Mouse (Mus musculus): Measurements from ENCODE around the gene Plscr3.
"Not testable (repeated sequence)": the region's sequence is repeated elsewhere in the genome, so short reads cannot be mapped to it uniquely, and the experiment has no call there.

Gene Plscr3

DNA sequence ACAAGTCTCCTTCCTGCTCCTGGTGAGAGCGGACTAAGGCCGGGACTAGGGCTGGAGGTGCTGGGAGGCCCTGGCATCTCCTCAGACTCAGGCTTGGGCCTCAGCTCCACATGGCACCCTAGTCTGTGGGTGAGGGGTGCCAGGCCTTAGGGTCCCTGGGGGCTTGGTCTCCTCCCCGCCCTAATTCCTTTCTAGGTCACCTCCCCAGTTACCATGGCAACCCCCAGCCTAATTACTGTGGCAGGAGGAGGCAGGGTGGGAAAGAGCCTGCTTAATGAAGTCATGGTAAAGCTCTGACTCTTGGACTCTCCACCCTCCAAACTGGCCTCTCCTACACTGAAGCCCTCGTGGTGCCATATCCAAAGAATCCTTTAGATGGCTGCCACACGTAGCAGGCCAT is 17.3 kb upstream of the Plscr3 start:
- no peak for DNase-seq (ENCODE audit: low read depth)

DNA sequence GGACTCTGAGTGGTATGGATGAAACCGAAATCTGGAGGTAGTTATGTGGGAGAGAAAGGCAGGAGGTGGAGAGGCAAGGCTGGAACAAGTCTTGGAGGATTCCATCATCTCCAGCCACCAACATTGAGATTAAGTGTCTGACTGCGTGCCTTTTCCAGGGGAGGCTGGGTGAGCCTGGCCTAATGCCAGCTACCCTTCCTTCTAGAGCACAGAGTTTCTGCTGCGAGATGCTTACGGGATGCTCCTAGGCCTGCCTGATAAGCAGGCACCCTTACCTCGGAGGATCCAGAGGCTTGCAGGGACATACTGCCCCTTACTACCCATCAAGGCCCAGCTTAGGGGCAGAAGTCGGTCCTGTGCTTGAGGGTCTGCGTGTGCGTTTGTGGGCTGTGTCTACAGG is 12.6 kb upstream of the Plscr3 start:
- no peak for DNase-seq (ENCODE audit: low read depth)

DNA sequence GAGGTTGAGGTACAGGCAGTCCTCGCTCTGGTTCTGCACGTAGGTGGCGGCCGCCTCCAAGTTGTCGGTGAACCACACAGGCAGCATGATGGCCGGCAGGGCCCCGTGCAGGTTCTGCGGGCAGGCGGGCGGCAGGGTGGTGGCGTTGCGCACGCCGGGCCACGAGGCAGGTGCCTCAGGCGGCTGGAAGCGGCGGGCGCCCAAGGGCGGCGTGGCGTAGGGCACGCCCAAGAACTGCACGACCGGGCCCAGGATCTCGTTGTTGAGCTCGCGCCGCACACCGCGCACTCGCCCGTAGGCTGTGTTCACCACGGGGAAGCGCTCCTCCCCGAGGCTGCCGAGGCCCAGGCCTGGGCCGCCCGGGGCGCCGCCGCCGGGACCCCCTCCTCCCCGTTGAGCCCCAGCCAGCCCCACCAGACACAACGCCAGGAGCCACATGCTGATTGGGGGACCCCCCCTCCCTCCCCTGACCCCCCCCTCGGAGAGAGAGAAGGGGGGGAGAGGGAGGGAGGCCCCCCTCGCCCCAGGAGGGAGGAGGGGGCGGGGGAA is 12.1 kb upstream of the Plscr3 start:
- peak; percentile 75 for DNase-seq (ENCODE audit: low read depth)

DNA sequence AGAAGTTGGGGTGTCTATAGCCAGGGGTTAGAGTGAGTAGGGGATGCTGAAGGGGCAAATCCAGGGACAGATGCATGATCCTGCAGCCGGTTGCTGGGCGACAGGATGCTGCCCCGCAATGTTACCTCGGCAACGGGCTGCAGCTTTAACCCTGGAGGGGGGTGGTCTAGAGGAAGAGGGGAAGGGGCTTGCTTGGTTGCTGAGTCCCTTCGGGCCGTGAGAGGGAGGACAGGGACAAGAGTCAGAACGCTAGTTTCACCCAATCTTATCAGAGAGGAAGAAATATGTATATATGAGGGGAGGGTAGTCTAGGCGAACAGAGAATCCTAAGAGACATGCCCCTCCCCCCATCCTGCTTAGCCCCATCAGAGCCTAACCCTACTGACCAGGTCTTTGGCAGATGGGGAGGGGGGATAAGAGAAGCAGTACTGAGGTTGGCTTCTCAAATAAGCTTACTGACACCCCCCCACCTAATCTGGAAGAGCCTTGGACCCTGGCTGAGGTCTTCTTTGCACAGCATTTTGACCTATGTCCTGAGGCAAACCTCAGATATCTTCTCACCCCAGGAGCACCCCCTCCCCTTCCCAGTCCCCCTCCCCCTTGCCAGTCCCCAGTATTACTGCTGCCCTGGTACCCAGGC is 10.7 kb upstream of the Plscr3 start:
- no peak for DNase-seq (ENCODE audit: low read depth)

DNA sequence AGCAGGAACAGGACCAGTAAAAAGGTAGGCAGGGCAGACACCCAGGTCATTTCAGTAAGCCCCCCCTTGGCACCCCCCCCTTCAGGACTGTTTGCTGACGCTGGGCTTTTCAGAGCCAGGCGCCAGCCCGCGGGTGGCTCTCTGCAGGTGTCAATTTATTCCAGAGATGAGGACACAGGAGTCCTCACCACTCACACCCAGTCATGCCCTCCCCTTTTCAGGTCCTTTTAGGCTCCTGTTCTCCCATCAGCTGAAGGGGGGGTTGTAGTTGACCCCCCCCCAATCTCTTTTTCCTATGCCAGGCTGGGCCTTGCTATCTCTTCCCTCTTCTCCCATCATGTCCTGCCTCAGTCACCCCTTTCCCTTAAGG is 10.2 kb upstream of the Plscr3 start:
- no peak for DNase-seq (ENCODE audit: low read depth)

DNA sequence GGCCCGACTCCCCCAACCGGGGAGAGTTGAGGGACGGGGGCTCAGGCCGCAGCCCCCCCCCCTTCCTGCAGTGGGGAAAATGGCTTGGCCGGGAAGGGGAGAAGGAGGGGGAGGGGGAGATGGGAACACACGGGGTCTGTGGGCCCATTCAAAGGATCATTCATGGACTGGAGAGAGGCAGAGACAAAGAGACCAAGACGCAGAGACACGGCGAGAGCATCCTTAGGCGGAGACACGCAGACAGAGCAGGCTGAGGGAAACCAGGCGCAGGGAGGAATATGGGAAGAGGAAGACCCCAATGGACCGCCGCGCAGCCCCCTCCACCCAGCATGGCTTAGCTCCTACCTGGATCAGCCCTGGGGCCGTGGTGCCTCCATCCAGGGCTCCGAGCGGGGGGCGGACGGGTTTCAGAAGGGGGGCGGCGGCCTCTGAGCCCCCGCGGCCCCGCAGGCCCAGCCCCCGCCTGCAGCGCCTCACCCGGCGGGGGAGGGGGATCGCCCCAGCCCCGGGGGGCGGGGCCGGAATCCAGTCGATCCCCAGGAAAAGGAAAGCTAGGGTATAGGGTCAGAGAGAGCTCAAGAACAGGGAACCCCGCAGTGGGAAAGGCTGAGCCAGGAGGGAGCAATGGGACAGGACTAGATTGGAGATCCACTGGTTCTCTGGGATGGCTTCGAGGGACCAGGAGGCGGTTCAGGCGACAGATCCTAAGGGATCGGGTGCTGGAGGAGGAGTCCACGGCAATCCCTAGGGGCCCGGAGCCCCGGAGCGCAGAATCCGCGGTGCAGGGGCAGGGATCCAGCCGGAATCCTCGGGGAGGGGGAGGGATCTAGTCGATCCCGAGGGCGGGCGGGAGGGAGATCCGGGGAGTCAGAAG is 9.2 kb upstream of the Plscr3 start:
- DNase-seq (ENCODE audit: low read depth): peak; percentile 42

DNA sequence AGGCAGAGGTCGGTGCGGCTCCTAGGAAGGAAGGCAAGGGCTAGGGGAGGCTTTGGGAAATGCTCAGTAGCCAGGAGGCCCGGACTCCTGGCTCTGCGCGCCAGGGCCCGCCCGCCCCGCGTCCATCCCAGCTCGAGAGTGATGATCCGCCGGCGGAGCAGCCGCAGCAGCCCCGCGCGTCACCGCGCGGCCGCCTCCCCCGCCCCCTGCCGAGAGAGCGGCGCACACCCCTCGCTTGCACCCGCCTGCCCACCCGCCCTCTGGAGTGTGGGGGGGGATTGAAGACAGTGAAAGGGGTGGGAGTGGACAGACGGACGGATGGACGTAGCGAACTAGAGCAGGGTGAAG is 8.6 kb upstream of the Plscr3 start, which contains the start of gene Nlgn2:
Gene Nlgn2, minus strand, starts transcription at position 181 of the 348 bp plus-strand sequence.
- no peak for DNase-seq (ENCODE audit: low read depth)

DNA sequence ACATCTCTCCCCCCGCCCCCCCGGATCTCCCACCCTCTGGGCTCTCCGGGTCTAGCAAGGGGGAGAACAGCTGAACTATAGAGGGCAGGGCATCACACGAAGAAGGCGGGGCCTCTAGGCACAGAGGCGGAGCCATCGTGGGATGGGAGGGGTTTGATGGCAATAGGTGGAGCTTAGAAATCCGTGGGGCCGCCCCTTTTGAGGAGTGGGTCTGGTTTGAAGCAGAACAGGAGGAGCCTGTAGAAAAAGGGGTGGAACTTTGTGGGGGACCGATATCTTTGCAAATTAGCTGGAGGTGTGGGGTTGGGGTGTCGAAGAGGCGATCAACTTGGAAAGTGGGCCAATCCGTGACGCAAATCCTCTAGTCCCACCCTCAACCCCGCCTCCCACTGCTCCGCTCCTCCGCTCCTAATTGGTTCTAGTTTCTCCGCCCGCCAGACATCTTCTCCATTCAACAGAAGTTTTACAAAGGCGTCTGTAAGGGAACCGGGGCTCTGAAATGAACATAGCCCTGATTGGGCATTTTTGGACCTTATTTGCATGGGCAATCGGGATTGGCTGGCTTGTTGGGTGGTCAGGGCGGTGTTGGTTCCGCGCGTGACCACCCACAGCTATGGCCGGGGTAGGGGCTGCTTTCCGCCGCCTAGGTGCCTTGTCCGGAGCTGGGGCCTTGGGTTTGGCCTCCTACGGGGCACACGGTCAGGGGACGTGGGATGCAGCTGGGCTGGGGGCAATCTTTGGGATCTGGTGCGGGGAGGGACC is 8.0 kb upstream of the Plscr3 start, which contains the start of gene Tmem256:
Gene Tmem256, plus strand, starts transcription at position 563 of the 762 bp plus-strand sequence.
- DNase-seq (ENCODE audit: low read depth): peak; percentile 95

DNA sequence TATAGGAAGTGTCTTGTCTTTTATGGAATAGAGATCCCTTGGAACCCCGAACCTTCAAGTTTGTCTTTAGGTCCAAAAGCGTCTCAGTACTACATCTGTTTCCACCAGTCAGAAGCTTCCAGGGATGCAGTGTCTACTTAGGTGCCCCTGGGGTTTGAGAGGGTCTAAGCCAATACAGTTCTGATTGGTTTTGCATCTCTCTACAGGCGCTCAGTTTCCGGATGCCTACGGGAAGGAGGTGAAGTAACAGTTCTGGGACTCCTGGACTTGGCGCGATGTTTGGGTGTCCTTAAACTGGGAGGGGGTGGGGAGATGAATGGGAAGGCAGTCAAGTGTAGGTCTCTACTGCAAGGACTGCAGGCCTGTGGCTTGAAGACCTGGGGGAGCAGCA is 7.5 kb upstream of the Plscr3 start:
- DNase-seq (ENCODE audit: low read depth): no peak

DNA sequence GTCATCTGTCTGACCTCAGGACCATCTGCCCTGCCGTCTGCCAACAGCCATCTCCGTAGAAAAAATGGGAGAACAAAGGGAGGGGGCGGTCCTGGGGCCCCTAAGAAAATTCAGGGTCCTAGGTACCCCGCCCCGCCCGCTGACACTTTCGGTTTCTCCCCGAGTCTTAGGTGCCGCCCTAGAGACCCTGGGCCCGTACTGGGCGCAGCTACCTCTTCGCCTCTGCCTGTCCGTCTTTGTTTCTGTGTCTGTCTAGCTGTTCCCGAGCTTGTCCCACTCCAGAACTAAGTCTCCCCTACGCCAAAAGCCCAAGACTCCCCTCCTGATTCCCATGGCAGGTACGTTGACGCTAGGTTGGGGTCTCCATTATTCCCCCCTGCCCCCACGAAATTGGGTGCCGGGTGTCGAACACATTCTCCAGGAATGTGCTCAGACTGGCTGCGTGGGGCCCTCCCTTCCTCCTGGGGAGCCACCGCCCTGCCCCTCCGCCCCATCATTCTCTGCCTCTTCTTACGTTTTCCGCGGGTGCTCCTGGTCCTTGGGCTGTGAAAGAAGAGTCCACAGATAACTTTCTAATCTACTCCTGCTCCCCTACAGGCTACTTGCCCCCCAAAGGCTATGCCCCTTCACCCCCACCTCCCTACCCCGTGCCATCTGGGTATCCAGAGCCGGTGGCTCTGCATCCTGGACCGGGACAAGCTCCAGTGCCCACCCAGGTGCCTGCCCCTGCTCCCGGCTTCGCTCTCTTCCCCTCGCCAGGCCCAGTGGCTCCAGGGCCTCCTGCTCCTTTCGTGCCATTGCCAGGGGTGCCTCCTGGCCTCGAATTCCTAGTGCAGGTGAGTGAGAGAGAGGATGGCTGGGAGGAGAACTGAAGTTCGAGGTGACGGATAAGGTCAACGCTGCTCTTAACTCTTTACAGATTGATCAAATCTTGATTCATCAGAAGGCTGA is 837 bp downstream of the Plscr3 start:
- DNase-seq (ENCODE audit: low read depth): no peak

DNA sequence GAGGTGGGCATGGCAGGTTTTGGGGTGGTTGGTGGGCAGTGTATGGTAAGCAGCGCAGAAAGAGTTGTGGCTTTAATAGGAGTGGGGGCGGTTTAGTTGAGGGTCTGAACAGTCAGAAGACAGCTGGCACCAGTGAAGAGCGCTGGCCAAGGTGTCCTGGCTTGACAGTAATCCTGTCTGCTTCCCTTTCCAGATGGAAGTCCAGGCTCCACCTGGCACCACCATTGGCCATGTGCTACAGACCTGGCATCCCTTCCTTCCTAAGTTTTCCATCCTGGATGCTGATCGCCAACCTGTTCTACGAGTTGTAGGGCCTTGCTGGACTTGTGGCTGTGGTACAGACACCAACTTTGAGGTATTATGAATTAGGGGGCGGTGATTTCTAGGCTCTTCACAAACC is 1.8 kb downstream of the Plscr3 start:
- no peak for DNase-seq (ENCODE audit: low read depth)

DNA sequence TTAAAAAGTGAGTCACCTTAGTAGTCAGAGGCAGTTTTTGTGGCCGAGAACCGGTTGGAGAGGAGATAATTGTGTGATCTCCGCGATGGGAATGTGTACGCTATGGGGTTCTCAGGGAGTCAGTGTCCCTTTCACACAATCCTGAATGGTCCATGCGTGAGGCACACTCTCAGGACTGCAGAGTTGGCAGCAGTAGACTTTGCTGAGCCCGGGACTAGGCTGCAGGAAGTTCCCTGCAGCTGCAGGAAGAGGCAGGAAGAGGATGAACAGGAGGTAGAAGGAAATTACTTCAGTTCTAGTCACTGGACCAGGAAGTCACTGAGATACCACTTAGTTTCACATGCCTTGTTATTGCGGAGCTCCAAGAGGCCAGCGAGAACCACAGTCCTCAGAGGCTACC is 3.0 kb downstream of the Plscr3 start:
- DNase-seq (ENCODE audit: low read depth): no peak

DNA sequence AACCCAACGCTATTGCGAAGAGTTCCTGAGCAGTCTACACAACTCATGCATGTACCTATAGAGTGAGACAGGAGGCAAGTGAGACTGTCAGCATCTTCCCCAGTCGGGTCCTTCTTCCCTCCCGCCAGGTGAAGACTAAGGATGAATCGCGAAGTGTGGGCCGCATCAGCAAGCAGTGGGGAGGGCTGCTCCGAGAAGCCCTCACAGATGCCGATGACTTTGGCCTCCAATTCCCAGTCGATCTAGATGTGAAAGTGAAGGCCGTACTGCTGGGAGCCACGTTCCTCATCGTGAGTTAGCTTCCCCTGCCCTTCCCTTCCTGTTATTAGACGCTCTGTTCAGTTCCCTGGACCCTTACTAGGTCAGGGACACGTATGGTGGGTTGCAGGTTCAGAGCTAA is 3.7 kb downstream of the Plscr3 start:
- DNase-seq (ENCODE audit: low read depth): no peak

DNA sequence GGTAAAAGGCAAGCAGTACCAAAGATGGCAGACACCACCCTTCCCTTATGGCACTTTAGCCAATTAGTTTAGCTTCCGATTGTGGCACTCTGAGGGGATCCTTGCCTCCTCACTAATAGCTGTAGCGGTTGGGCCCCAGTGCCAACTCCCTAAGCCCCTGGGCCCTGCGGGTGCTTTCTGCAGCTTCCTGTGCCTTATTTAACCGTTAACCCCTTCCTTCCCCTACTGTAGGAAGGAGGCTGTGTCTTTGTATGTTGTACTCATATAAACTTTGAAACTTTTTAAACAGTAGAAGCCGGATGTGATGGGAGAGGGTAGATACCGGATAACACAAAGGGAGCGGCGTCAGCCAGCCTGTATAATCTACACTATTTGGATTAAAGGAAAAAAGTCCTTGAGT is 4.6 kb downstream of the Plscr3 start:
- peak; percentile 51 for DNase-seq (ENCODE audit: low read depth)

DNA sequence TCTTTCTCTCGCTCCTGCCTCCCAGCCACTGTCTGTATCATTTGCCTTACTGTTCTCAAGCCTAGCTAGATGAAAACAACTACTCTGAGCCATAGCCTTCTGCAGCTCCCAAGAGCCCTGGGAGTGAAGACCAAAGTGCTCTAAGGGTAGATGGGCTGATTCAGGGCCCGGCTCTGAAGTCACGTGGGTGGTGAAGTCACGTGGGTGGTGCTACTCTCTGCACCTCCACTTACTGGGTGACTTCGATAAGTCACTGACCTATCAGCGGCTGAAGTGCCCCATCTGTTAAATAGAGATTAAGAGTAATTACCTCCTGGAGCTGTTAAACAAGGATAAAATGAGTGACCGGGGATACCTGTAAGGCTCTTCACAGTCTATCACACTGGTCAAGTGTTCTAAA is 7.8 kb downstream of the Plscr3 start:
- DNase-seq (ENCODE audit: low read depth): peak; percentile 43

DNA sequence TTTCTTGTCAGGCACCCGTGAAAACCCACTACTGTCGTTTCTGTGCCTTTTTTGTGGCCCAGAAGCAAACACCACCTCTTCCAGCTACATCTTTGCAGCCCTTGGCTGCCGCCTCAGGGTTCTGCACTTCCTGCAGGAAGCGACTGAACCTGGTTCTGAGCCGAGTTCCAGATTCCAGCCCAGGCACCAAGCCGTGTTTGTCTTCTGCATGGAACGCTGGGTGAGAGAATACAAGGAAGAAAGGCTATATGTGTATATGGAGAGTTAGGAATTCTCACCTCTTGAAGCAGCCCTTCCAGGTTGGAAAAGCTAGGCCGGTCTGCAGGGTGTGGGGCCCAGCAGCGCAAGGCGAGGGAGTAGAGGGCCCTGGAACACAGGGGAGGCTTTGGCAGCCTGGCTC is 8.5 kb downstream of the Plscr3 start:
- DNase-seq (ENCODE audit: low read depth): peak; percentile 42

DNA sequence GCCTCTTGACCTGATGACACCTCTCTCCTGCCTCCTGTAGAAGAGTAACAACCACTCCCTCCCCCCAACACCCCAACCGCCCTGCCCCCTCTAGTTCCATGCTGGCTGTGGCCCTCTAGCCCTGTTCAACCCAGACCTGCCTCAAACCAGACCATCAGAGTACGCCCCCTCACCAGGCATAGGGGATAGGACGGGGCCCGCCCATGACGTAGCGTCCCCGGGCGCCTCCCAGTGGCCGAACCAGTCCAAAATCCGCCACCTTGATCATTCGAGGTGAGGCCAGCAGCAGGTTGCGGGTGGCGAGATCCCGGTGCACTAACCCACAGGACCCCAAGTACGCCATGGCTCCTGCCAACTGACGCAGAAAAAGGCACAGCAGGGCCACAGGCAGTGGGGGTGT is 9.2 kb downstream of the Plscr3 start:
- DNase-seq (ENCODE audit: low read depth): peak; percentile 54

DNA sequence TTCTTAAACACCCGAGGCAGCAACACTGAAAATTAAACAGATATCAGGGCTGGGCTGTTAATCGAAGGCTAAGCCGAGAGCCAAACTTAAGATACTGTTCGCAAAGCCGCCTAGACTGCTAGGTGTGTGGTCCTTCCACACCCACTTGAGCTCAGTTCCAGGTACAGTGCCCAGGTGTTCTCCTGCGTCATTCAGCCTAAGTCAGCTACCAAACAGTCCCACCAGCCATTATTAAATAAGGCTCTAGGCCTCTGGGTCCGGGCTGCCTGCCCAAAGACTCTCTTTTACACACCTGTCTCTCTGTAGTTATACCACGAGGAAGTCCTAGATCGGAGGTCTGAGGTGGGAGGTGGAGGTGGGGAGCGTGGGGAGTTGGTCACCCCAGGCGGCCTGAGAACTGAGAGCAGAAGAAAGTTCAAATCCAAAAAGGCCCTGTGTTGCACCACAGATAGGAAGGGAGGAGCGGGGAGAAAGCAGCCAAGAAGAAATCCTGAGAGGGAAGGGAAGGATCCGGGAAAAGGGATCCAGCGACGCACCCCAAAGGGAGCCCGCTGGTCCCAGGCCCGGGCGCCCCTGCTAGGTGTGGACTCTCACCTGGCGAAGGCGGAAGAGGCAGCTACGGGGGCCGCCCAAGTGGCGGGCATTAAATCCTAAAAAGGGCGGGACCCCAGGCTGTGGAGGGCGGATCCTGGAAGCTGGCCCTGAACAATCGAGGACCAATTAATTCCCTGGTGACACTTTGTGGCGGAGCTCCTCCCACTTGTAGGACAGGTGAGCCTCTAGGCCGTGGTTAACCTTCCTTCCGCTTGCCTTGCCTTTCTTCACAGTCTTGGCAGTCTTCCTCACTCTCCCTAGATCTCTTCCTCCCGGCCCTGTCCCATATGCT is 12.2 kb downstream of the Plscr3 start, which contains the start of gene Tnk1:
Gene Tnk1, minus strand, starts transcription at position 618 of the 886 bp plus-strand sequence.
- DNase-seq (ENCODE audit: low read depth): no peak

DNA sequence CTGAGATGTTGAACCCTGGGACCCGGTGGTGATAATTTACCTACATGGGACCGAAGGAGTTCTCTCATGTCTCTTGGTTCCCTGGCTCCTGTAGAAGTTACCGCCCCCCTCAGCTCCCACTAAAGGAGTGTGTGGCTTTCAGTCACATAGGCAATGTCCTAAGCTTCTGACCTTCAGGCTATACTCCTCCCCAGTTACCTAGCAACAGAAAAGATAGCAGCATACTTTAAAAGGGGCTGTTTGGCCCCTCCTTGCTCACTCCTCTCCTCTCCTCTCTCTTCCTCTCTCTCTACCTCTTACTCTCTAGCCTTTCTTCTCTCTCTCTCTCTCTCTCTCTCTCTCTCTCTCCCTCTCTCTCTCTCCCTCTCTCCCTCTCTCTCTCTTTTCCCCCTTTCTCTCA is 17.6 kb downstream of the Plscr3 start:
- not testable (repeated sequence) for DNase-seq (ENCODE audit: low read depth)

DNA sequence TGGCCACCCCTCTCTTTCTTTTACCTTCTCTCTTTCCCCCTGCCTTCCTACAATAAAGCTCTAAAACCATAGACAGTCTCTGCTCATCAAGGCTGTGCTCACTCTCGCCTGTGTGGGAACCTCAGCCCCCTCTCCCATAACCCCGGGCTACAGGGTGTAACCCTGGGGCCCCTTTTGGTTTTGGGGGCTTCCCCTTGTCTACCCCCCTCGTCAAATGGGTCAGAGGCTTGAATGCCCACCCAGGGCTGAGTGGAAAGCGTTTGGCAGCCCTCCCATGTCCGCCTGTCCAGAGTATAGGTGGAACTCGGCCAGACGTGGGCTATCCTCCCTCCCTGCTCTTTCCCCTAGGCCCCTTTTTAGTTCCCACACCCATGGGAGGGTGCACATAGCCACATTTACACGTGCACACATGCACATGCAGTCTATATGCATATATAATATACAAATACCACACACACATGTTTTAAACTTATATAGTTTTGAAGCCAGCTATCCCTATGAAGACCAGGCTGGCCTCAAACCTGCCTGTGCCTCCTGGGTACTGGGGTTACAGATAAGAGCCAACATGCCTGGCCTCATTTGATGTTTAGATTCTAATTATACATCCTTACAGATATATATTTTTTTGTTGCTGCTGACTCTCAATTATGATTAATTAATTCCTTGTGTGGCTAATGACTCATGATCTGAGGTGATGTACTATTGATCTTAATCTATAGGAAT is 18.1 kb downstream of the Plscr3 start:
- no peak for DNase-seq (ENCODE audit: low read depth)
